Mouse (Mus musculus): Measurements from ENCODE around the gene Nat8l.
A peak's percentile ranks its signal among the peaks of the same experiment; 100 is the strongest.

Gene Nat8l

GRCm38 (mm10) chr5:33995843-33996693 is at the start of gene Nat8l:
Gene Nat8l (plus strand): TSS chr5:33995984.
- peak; percentile 67 for DNase-seq (ENCODE audit: low read depth, low spot score)

- peak; percentile 24 for DNase-seq (ENCODE audit: low read depth, low spot score)
Measured at GRCm38 (mm10) chr5:33947035-33947434, 48.7 kb upstream of the Nat8l start.

- DNase-seq (ENCODE audit: low read depth, low spot score) = no peak
Measured at GRCm38 (mm10) chr5:33948314-33948713, 47.5 kb upstream of the Nat8l start.

GRCm38 (mm10) chr5:33953471-33954185 is 42.2 kb upstream of the Nat8l start:
- DNase-seq (ENCODE audit: low read depth, low spot score) = no peak

GRCm38 (mm10) chr5:33954354-33954753 is 41.4 kb upstream of the Nat8l start:
- peak; percentile 37 for DNase-seq (ENCODE audit: low read depth, low spot score)

- DNase-seq (ENCODE audit: low read depth, low spot score) = no peak
Measured at GRCm38 (mm10) chr5:33955868-33956267, 39.9 kb upstream of the Nat8l start.

- DNase-seq (ENCODE audit: low read depth, low spot score) = no peak
Measured at GRCm38 (mm10) chr5:33959382-33959781, 36.4 kb upstream of the Nat8l start.

GRCm38 (mm10) chr5:33974736-33975135 is 21.0 kb upstream of the Nat8l start:
- DNase-seq (ENCODE audit: low read depth, low spot score) = no peak

- DNase-seq (ENCODE audit: low read depth, low spot score) = no peak
Measured at GRCm38 (mm10) chr5:33976267-33976666, 19.5 kb upstream of the Nat8l start.

- DNase-seq (ENCODE audit: low read depth, low spot score) = no peak
Measured at GRCm38 (mm10) chr5:33982731-33983259, 13.0 kb upstream of the Nat8l start.

GRCm38 (mm10) chr5:33983309-33984121 is 12.3 kb upstream of the Nat8l start, which contains the start of gene Gm1673:
Gene Gm1673 (plus strand): TSS chr5:33983433.
- DNase-seq (ENCODE audit: low read depth, low spot score) = peak; percentile 76

GRCm38 (mm10) chr5:33994671-33995625 is 836 bp upstream of the Nat8l start:
- peak; percentile 66 for DNase-seq (ENCODE audit: low read depth, low spot score)

GRCm38 (mm10) chr5:33996694-33997045 is 886 bp downstream of the Nat8l start:
- DNase-seq (ENCODE audit: low read depth, low spot score) = no peak

GRCm38 (mm10) chr5:33997051-33997741 is 1.4 kb downstream of the Nat8l start:
- DNase-seq (ENCODE audit: low read depth, low spot score) = no peak

GRCm38 (mm10) chr5:33997829-33998504 is 2.2 kb downstream of the Nat8l start:
- no peak for DNase-seq (ENCODE audit: low read depth, low spot score)

GRCm38 (mm10) chr5:33998505-33998877 is 2.7 kb downstream of the Nat8l start:
- no peak for DNase-seq (ENCODE audit: low read depth, low spot score)

GRCm38 (mm10) chr5:33999466-34000090 is 3.8 kb downstream of the Nat8l start:
- DNase-seq (ENCODE audit: low read depth, low spot score) = no peak

GRCm38 (mm10) chr5:34000809-34001208 is 5.0 kb downstream of the Nat8l start:
- no peak for DNase-seq (ENCODE audit: low read depth, low spot score)

GRCm38 (mm10) chr5:34001401-34001800 is 5.6 kb downstream of the Nat8l start:
- no peak for DNase-seq (ENCODE audit: low read depth, low spot score)
